Mouse (Mus musculus) olfactory bulb, adult 2 months (tissue): ENCODE data around the gene Lrrfip1.

Experiments
- CTCF ChIP-seq: fragments of 200-500 bp; IDR thresholded peaks from 2 replicates; pipeline ENCODE4 v1.5.1; 2012; ENCODE audit warnings: low read depth, mild to moderate bottlenecking, low read length, moderate library complexity; ENCODE audit not compliant: insufficient read depth
- POLR2A ChIP-seq: fragments of 200-500 bp; IDR thresholded peaks from 2 replicates; pipeline ENCODE4 v1.6.1; 2012; ENCODE audit warnings: mild to moderate bottlenecking, low read depth, low read length, moderate library complexity; ENCODE audit not compliant: insufficient read depth

DNA sequence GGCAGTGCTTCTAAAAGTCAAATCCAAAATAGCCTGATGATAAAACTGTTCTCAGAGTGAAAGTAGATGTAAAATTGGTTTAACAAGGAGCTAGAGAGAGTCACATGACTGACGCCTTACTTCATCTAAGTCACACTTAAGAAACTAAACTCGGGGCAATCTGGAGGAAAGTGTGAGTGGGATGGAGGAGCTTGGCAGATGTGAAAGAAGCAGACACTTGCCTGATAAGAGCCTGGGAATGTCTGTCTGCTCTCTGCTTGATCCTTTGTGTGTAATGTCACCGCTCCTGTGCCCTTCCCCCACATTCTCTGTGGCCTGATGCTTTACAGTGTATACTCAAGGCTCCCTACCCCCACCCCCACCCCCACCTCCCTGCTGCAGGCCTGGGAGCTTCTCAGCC, 87.8 kb downstream of the Lrrfip1 start:
- TF ChIP-seq POLR2A = no peak
- no peak for TF ChIP-seq CTCF
